Mouse (Mus musculus) testis, adult 10 weeks (tissue): ENCODE data around the gene Snap91. TPM values are rescaled to one million over a fixed set of nuclear protein-coding genes. Genes with fewer than 3 reads are reported as not detected.

Experiments used
- polyA plus RNA-seq: library from polyadenylated mRNA; stranded (reverse); fragments of 350-450 nt; fragmentation: Illumina TruSeq; extraction: RNeasy Lipid Tissue Mini Kit (QIAGEN cat#74804); gene quantifications from one replicate; pipeline ENCODE4 v1.2.3, GENCODE M21; 2014; ENCODE audit warnings: low read depth, low replicate concordance

The Snap91 gene
- 2.7 TPM for polyA plus RNA-seq

GRCm38 (mm10) chr9:86880113-86880972 is at the start of gene Snap91:
Gene Snap91 (minus strand): TSS chr9:86880654.

GRCm38 (mm10) chr9:86742959-86743911 is 137.2 kb downstream of the Snap91 start, which contains the start of gene Prss35:
Gene Prss35 (plus strand): TSS chr9:86743649.

Other genes starting within 250 kb of the Snap91 start
- gene Me1, start 184.7 kb downstream of the Snap91 start, polyA plus RNA-seq: 415 TPM
- 15.7 TPM for gene Prss35, start 137.0 kb downstream of the Snap91 start, polyA plus RNA-seq
- gene Ripply2, start 134.9 kb upstream of the Snap91 start, polyA plus RNA-seq: not detected
- gene Cyb5r4, start 141.4 kb upstream of the Snap91 start, polyA plus RNA-seq: 131 TPM